Mouse (Mus musculus) forebrain, embryonic 14.5 days (tissue): ENCODE results near the gene Lrrc8e. TPM values are rescaled to one million over a fixed set of nuclear protein-coding genes. Genes with fewer than 3 reads are reported as not detected.
"Not testable (repeated sequence)": the region's sequence is repeated elsewhere in the genome, so short reads cannot be mapped to it uniquely, and the experiment has no call there.

Experiments used
- ATAC-seq: fragments of 200-750 bp; cut with Nextera tagmentation; 2 replicates; pipeline ENCODE4 v1.8.0; 2017; ENCODE audit warnings: mild to moderate bottlenecking, moderate library complexity
- DNase-seq: peaks from one replicate; pipeline ENCODE4 v3.0.0-alpha.2; 2015; ENCODE audit warnings: low spot score
- H3K27ac ChIP-seq: fragments of 300-500 bp; sonication (generic); 2 replicates; pipeline ENCODE4 v1.5.1; 2014; ENCODE audit warnings: low read depth, mild to moderate bottlenecking, control low read depth, low read length, moderate library complexity
- H3K27me3 ChIP-seq: fragments of 300-500 bp; sonication (generic); replicated peaks from 2 replicates; pipeline ENCODE4 v1.6.1; 2014; ENCODE audit warnings: low read length, control low read depth, mixed read lengths; ENCODE audit not compliant: control insufficient read depth, insufficient read depth
- H3K36me3 ChIP-seq: fragments of 300-500 bp; sonication (generic); 2 replicates; pipeline ENCODE4 v1.6.1; 2014; ENCODE audit warnings: low read length, control low read depth; ENCODE audit not compliant: control insufficient read depth, insufficient read depth
- H3K4me1 ChIP-seq: fragments of 300-500 bp; sonication (generic); 2 replicates; pipeline ENCODE4 v1.6.1; 2014; ENCODE audit warnings: antibody characterized with exemption, low read length, control low read depth; ENCODE audit not compliant: control insufficient read depth, insufficient read depth
- H3K4me2 ChIP-seq: fragments of 300-500 bp; sonication (generic); 2 replicates; pipeline ENCODE4 v1.6.1; 2014; ENCODE audit warnings: mild to moderate bottlenecking, control low read depth, low read length
- H3K4me3 ChIP-seq: fragments of 300-500 bp; sonication (generic); 2 replicates; pipeline ENCODE4 v1.5.1; 2014; ENCODE audit warnings: low read depth, low read length, control low read depth
- H3K9ac ChIP-seq: fragments of 300-500 bp; sonication (generic); 2 replicates; pipeline ENCODE4 v1.6.1; 2014; ENCODE audit warnings: mild to moderate bottlenecking, low read length, control low read depth, moderate library complexity
- H3K9me3 ChIP-seq: fragments of 300-500 bp; sonication (generic); replicated peaks from 2 replicates; pipeline ENCODE4 v1.6.1; 2016; ENCODE audit warnings: low read length, control low read depth, mixed read lengths; ENCODE audit not compliant: control insufficient read depth
- whole genome bisulfite sequencing: fragments of 180-500 bp; shearing (Covaris S2); extraction: QIAGEN DNeasy Blood & Tissue Kit; methylation state at CpG from one replicate; pipeline ENCODE4 v1.1.7; 2014; 5-methylcytosine and 5-hydroxymethylcytosine counted together
- polyA plus RNA-seq: library from polyadenylated mRNA; unstranded; fragments of >200 nt; fragmentation: Nextera tagmentation; extraction: Ambion mirVana; gene quantifications from 2 replicates; pipeline ENCODE4 v1.2.1, GENCODE M21; 2014

Lrrc8e gene
- polyA plus RNA-seq, 1 experiment from 2014 or later: not detected

GRCm38 (mm10) chr8:4250306-4250970, 23.8 kb downstream of the Lrrc8e start:
- Histone ChIP-seq H3K9ac (no peak overlapping the region), H3K27me3 (no peaks in the 10 kb centered on the region), H3K4me1 (peaks cover 7% of the 10 kb centered on the region), H3K27ac (no peak overlapping the region), H3K4me2 (no peak overlapping the region), H3K9me3 (no peaks in the 10 kb centered on the region), H3K4me3 (no peak overlapping the region), H3K36me3 (peaks cover 50% of the 10 kb centered on the region)
- ATAC-seq (peak; percentile 7; the same call in 1 of the 2 replicates), DNase-seq (peak; percentile 85)
- WGBS: 33% methylated on average over 26 of the region's 26 CpGs

GRCm38 (mm10) chr8:4252116-4252760, 25.6 kb downstream of the Lrrc8e start:
- 41% methylated on average over 8 of the region's 8 CpGs for WGBS
- Histone ChIP-seq H3K9ac (peak overlapping the region; percentile 81; the same call in 1 of the 2 replicates), H3K36me3 (peaks cover 50% of the 10 kb centered on the region), H3K4me3 (peak overlapping the region; percentile 90), H3K27ac (peak overlapping the region; percentile 65; the same call in 1 of the 2 replicates), H3K9me3 (no peaks in the 10 kb centered on the region), H3K4me2 (peak overlapping the region; percentile 68), H3K4me1 (peaks cover 15% of the 10 kb centered on the region), H3K27me3 (no peaks in the 10 kb centered on the region)
- no peak for DNase-seq
- no peak for ATAC-seq

GRCm38 (mm10) chr8:4252934-4253841, 26.6 kb downstream of the Lrrc8e start, which contains the start of gene Snapc2:
TSS of gene Snapc2 (plus strand) at chr8:4253080.
- under 1% methylated on average over 65 of the region's 69 CpGs for WGBS
- peak; percentile 98 for DNase-seq
- peak within 1 kb of the TSS; percentile 92 for H3K27ac ChIP-seq
- peaks cover 46% of the 10 kb centered on the region for H3K36me3 ChIP-seq
- peak within 1 kb of the TSS; percentile 90 for H3K4me3 ChIP-seq
- no peaks in the 10 kb centered on the region for H3K27me3 ChIP-seq
- peak within 1 kb of the TSS; percentile 81 for H3K9ac ChIP-seq
- no peaks in the 10 kb centered on the region for H3K9me3 ChIP-seq
- peaks cover 22% of the 10 kb centered on the region for H3K4me1 ChIP-seq
- peak; percentile 92 for ATAC-seq
- peak within 1 kb of the TSS; percentile 68 for H3K4me2 ChIP-seq

- ATAC-seq (no peak), DNase-seq (peak; percentile 89)
- H3K4me3 ChIP-seq: peak overlapping the region; percentile 90; the same call in 1 of the 2 replicates
- H3K27ac ChIP-seq: peak overlapping the region; percentile 92; the same call in 1 of the 2 replicates
- 39% methylated on average over 6 of the region's 6 CpGs for WGBS
- no peaks in the 10 kb centered on the region for H3K27me3 ChIP-seq
- peaks cover 22% of the 10 kb centered on the region for H3K4me1 ChIP-seq
- peak overlapping the region; percentile 32; the same call in 1 of the 2 replicates for H3K9ac ChIP-seq
- peaks cover 42% of the 10 kb centered on the region for H3K36me3 ChIP-seq
- H3K4me2 ChIP-seq: peak overlapping the region; percentile 68
- no peaks in the 10 kb centered on the region for H3K9me3 ChIP-seq
Measured at GRCm38 (mm10) chr8:4254001-4254400, 27.4 kb downstream of the Lrrc8e start.

GRCm38 (mm10) chr8:4255471-4255870, 28.8 kb downstream of the Lrrc8e start:
- 89% methylated on average over 7 of the region's 7 CpGs for WGBS
- not testable (repeated sequence) for ATAC-seq, H3K9ac ChIP-seq, H3K4me3 ChIP-seq, H3K9me3 ChIP-seq, H3K4me2 ChIP-seq, H3K27me3 ChIP-seq, DNase-seq, H3K27ac ChIP-seq
- Histone ChIP-seq H3K4me1 (peaks cover 25% of the 10 kb centered on the region), H3K36me3 (peaks cover 43% of the 10 kb centered on the region)

GRCm38 (mm10) chr8:4256911-4257310, 30.3 kb downstream of the Lrrc8e start:
- Histone ChIP-seq H3K9me3 (no peaks in the 10 kb centered on the region), H3K27ac (peak overlapping the region; percentile 97; the same call in 1 of the 2 replicates), H3K36me3 (peaks cover 55% of the 10 kb centered on the region), H3K9ac (peak overlapping the region; percentile 96), H3K27me3 (no peaks in the 10 kb centered on the region), H3K4me2 (peak overlapping the region; percentile 74), H3K4me1 (peaks cover 25% of the 10 kb centered on the region), H3K4me3 (peak overlapping the region; percentile 93)
- WGBS: 48% methylated on average over 4 of the region's 4 CpGs
- peak; percentile 46 for DNase-seq
- ATAC-seq: no peak

GRCm38 (mm10) chr8:4257350-4257749, 30.7 kb downstream of the Lrrc8e start:
- Histone ChIP-seq H3K4me3 (peak overlapping the region; percentile 93), H3K9ac (peak overlapping the region; percentile 96), H3K9me3 (no peaks in the 10 kb centered on the region), H3K4me2 (peak overlapping the region; percentile 74), H3K27me3 (no peaks in the 10 kb centered on the region), H3K27ac (peak overlapping the region; percentile 97), H3K4me1 (peaks cover 25% of the 10 kb centered on the region), H3K36me3 (peaks cover 60% of the 10 kb centered on the region)
- ATAC-seq (no peak), DNase-seq (no peak)
- 70% methylated on average over 4 of the region's 4 CpGs for WGBS

GRCm38 (mm10) chr8:4258233-4258632, 31.6 kb downstream of the Lrrc8e start:
- Histone ChIP-seq H3K27me3 (no peaks in the 10 kb centered on the region), H3K4me1 (peaks cover 25% of the 10 kb centered on the region), H3K4me2 (peak overlapping the region; percentile 74), H3K4me3 (peak overlapping the region; percentile 93), H3K27ac (peak overlapping the region; percentile 97), H3K9me3 (no peaks in the 10 kb centered on the region), H3K9ac (peak overlapping the region; percentile 96), H3K36me3 (peaks cover 68% of the 10 kb centered on the region)
- WGBS: 2% methylated on average over 35 of the region's 35 CpGs
- ATAC-seq: peak; percentile 71
- DNase-seq: peak; percentile 84
